Comparison of ENCODE assay signal across 20 mouse cellular contexts in genomic region chr1:120100456-120101226, GRCm38 (mm10). TPM values are rescaled to one million over a fixed set of nuclear protein-coding genes. Genes with fewer than 3 reads are reported as not detected.
A peak's percentile ranks its signal among the peaks of the same experiment; 100 is the strongest.
DNase-seq lines count a peak whose midpoint lies in the region; ATAC-seq and TF ChIP-seq lines count a peak whose summit lies in the region.
"Had no signal": no experiment of that assay in that cellular context is flagged by ENCODE, and none has a peak within 500 bp of the region (broad histone marks: within the 10 kb centered on the region; RNA-seq: fewer than 3 reads in every experiment).

No protein-coding gene starts in this region.

- no peaks in the 10 kb centered on the region for H3K27me3 ChIP-seq in liver, embryonic 16.5 days (ENCODE audit: control insufficient read depth, insufficient read depth, low read depth, low read length)
- H3K27me3 ChIP-seq in liver, embryonic 12.5 days (replicated peaks) = peaks cover 4% of the 10 kb centered on the region; the same call in 1 of the 2 replicates
- H3K27me3 ChIP-seq in liver, postnatal 0 days (ENCODE audit: insufficient read depth, low read length) = no peaks in the 10 kb centered on the region
- H3K27me3 ChIP-seq in hindbrain, postnatal 0 days (ENCODE audit: insufficient read depth, low read length) = no peaks in the 10 kb centered on the region
- H3K27me3 ChIP-seq: midbrain, embryonic 12.5 days; stomach, embryonic 15.5 days had no signal

- H3K4me1 ChIP-seq in liver, embryonic 16.5 days (ENCODE audit: control insufficient read depth, low read depth, low read length) = peaks cover 2% of the 10 kb centered on the region
- peaks cover 5% of the 10 kb centered on the region; the same call in 1 of the 2 replicates for H3K4me1 ChIP-seq in liver, embryonic 12.5 days
- peaks cover 7% of the 10 kb centered on the region for H3K4me1 ChIP-seq in liver, postnatal 0 days (ENCODE audit: insufficient read depth)
- H3K4me1 ChIP-seq in hindbrain, postnatal 0 days (ENCODE audit: insufficient read depth, low read length) = no peaks in the 10 kb centered on the region
- H3K4me1 ChIP-seq: embryonic facial prominence, embryonic 10.5 days; heart, embryonic 10.5 days; midbrain, embryonic 12.5 days; stomach, embryonic 15.5 days had no signal

- no peak overlapping the region for H3K4me3 ChIP-seq in liver, embryonic 16.5 days (ENCODE audit: low read depth, low read length)
- no peak overlapping the region for H3K4me3 ChIP-seq in liver, embryonic 12.5 days
- H3K4me3 ChIP-seq in liver, postnatal 0 days (ENCODE audit: low read depth, low read length) = no peak overlapping the region
- H3K4me3 ChIP-seq in hindbrain, postnatal 0 days (ENCODE audit: low read length) = no peak overlapping the region
- H3K4me3 ChIP-seq: embryonic facial prominence, embryonic 10.5 days; erythroblast, embryonic 14.5 days; heart, embryonic 10.5 days; midbrain, embryonic 12.5 days; stomach, embryonic 15.5 days had no signal

- H3K4me2 ChIP-seq in liver, embryonic 16.5 days (ENCODE audit: low read depth, low read length) = no peak overlapping the region
- no peak overlapping the region for H3K4me2 ChIP-seq in liver, embryonic 12.5 days
- H3K4me2 ChIP-seq in liver, postnatal 0 days (ENCODE audit: low read depth, low read length) = no peak overlapping the region
- H3K4me2 ChIP-seq in hindbrain, postnatal 0 days (ENCODE audit: low read depth, low read length) = no peak overlapping the region
- H3K4me2 ChIP-seq: midbrain, embryonic 12.5 days; stomach, embryonic 15.5 days had no signal

- H3K9ac ChIP-seq in liver, embryonic 16.5 days (ENCODE audit: low read depth, low read length) = no peak overlapping the region
- no peak overlapping the region for H3K9ac ChIP-seq in liver, embryonic 12.5 days
- H3K9ac ChIP-seq in liver, postnatal 0 days (replicated peaks) = no peak overlapping the region
- no peak overlapping the region for H3K9ac ChIP-seq in hindbrain, postnatal 0 days (replicated peaks; ENCODE audit: low read length)
- H3K9ac ChIP-seq: liver, embryonic 14.5 days; midbrain, embryonic 12.5 days; stomach, embryonic 15.5 days had no signal

- DNase-seq in adrenal gland, postnatal 10 days = peak; percentile 54
- DNase-seq in adrenal gland, adult 8-10 months = no peak
- DNase-seq in liver, postnatal 0 days = peak; percentile 74
- DNase-seq in hindbrain, postnatal 0 days (ENCODE audit: low spot score) = no peak
- DNase-seq in cerebellum, postnatal 4 days (ENCODE audit: low spot score in 2 of 2) = no peak
- DNase-seq: cerebellum, postnatal 10 days; gastrocnemius, postnatal 14 days; right cerebral cortex, adult 18-20 months; spleen, adult 18-20 months; thymus, postnatal 14 days had no signal

- peak; percentile 62 for ATAC-seq in liver, embryonic 16.5 days (ENCODE audit: low read depth)
- no peak for ATAC-seq in liver, embryonic 12.5 days
- peak; percentile 86 for ATAC-seq in liver, postnatal 0 days
- peak; percentile 74 for ATAC-seq in megakaryocyte progenitor cell, adult 5-6 weeks (replicated peaks; ENCODE audit: poor library complexity)
- ATAC-seq in hindbrain, postnatal 0 days = no peak
- ATAC-seq: hindbrain, embryonic 16.5 days had no signal

- H3K9me3 ChIP-seq in liver, embryonic 16.5 days (replicated peaks; ENCODE audit: control insufficient read depth, low read length) = no peaks in the 10 kb centered on the region
- H3K9me3 ChIP-seq in liver, embryonic 12.5 days (replicated peaks) = no peaks in the 10 kb centered on the region
- no peaks in the 10 kb centered on the region for H3K9me3 ChIP-seq in liver, postnatal 0 days (ENCODE audit: low read length)
- no peaks in the 10 kb centered on the region for H3K9me3 ChIP-seq in hindbrain, postnatal 0 days (ENCODE audit: low read length)
- H3K9me3 ChIP-seq: embryonic facial prominence, embryonic 10.5 days; heart, embryonic 10.5 days; midbrain, embryonic 12.5 days; stomach, embryonic 15.5 days had no signal

- 58% methylated on average over 8 of the region's 8 CpGs for WGBS in liver, embryonic 16.5 days (ENCODE audit: insufficient replicate concordance)
- 68% methylated on average over 8 of the region's 8 CpGs for WGBS in liver, embryonic 12.5 days (ENCODE audit: insufficient replicate concordance)
- 60% methylated on average over 8 of the region's 8 CpGs for WGBS in liver, postnatal 0 days (ENCODE audit: insufficient replicate concordance)
- 81% methylated on average over 8 of the region's 8 CpGs for WGBS in hindbrain, postnatal 0 days

- no peaks in the 10 kb centered on the region for H3K36me3 ChIP-seq in liver, embryonic 16.5 days (ENCODE audit: control insufficient read depth, insufficient read depth)
- no peaks in the 10 kb centered on the region for H3K36me3 ChIP-seq in liver, embryonic 12.5 days
- no peaks in the 10 kb centered on the region for H3K36me3 ChIP-seq in liver, postnatal 0 days (replicated peaks; ENCODE audit: insufficient read depth, low read length)
- H3K36me3 ChIP-seq in hindbrain, postnatal 0 days (ENCODE audit: insufficient read depth, low read length) = no peaks in the 10 kb centered on the region
- H3K36me3 ChIP-seq: embryonic facial prominence, embryonic 10.5 days; heart, embryonic 10.5 days; midbrain, embryonic 12.5 days; stomach, embryonic 15.5 days had no signal

- no peak for TF ChIP-seq CTCF in liver, postnatal 0 days (IDR thresholded peaks at IDR 0.05; ENCODE audit: low read depth)
- no peak for TF ChIP-seq CTCF in hindbrain, postnatal 0 days (IDR thresholded peaks at IDR 0.05; ENCODE audit: low read depth)

- TF ChIP-seq EP300 in liver, postnatal 0 days (IDR thresholded peaks at IDR 0.05; ENCODE audit: low read depth) = peak; percentile 75

- H3K27ac ChIP-seq in liver, embryonic 16.5 days (ENCODE audit: low read length) = no peak overlapping the region
- no peak overlapping the region for H3K27ac ChIP-seq in liver, embryonic 12.5 days
- peak overlapping the region; percentile 44 for H3K27ac ChIP-seq in liver, postnatal 0 days (ENCODE audit: low read depth)
- no peak overlapping the region for H3K27ac ChIP-seq in hindbrain, postnatal 0 days
- H3K27ac ChIP-seq: embryonic facial prominence, embryonic 10.5 days; heart, embryonic 10.5 days; liver, embryonic 14.5 days; midbrain, embryonic 12.5 days; stomach, embryonic 15.5 days had no signal

RNA-seq across cellular contexts. Expression of gene Dbi, which starts 20.2 kb away (rescaled TPM):
- total RNA-seq in adrenal gland, postnatal 10 days (2021) = 1,000 to 10,000 TPM; 1,131 to 1,191 TPM
- 100 to 1,000 TPM; 667 to 804 (median 753) TPM for total RNA-seq in adrenal gland, adult 8-10 months (2022)
- 1,140 and 1,165 TPM in 2 replicates for polyA plus RNA-seq in liver, embryonic 16.5 days (2015; fragmentation: Nextera tagmentation; extraction: Ambion mirVana)
- 470 and 475 TPM in 2 replicates for polyA plus RNA-seq in liver, embryonic 12.5 days (2016; fragmentation: Nextera tagmentation; extraction: Ambion mirVana)
- polyA plus RNA-seq in liver, postnatal 0 days (2015; fragmentation: Nextera tagmentation; extraction: Ambion mirVana) = 2,261 and 2,342 TPM in 2 replicates
- total RNA-seq in megakaryocyte progenitor cell, adult 5-6 weeks (2015) = 344 and 366 TPM in 2 replicates
- 314 and 346 TPM in 2 replicates for total RNA-seq in megakaryocyte progenitor cell, adult 5-6 weeks (2017)
- 529 and 602 TPM in 2 replicates for total RNA-seq in hindbrain, postnatal 0 days (2014; rRNA removed)
- 2,773 and 3,206 TPM in 2 replicates for polyA plus RNA-seq in hindbrain, postnatal 0 days (2015; fragmentation: Nextera tagmentation; extraction: Ambion mirVana)

RNA-seq across cellular contexts. Expression of gene 3110009E18Rik, which starts 20.3 kb away (rescaled TPM):
- 10 to 100 TPM in 1 of 2 experiments, 1 to 10 TPM in 1; 9.9 to 12.4 TPM for total RNA-seq in adrenal gland, postnatal 10 days (2021)
- 10 to 100 TPM in 3 of 4 experiments, 1 to 10 TPM in 1; 8.8 to 14.1 (median 11.2) TPM for total RNA-seq in adrenal gland, adult 8-10 months (2022)
- polyA plus RNA-seq in liver, embryonic 16.5 days (2015; fragmentation: Nextera tagmentation; extraction: Ambion mirVana) = 4.8 and 6.5 TPM in 2 replicates
- 12.8 and 14.3 TPM in 2 replicates for polyA plus RNA-seq in liver, embryonic 12.5 days (2016; fragmentation: Nextera tagmentation; extraction: Ambion mirVana)
- 5.1 and 5.5 TPM in 2 replicates for polyA plus RNA-seq in liver, postnatal 0 days (2015; fragmentation: Nextera tagmentation; extraction: Ambion mirVana)
- 12.3 and 13.0 TPM in 2 replicates for total RNA-seq in megakaryocyte progenitor cell, adult 5-6 weeks (2015)
- total RNA-seq in megakaryocyte progenitor cell, adult 5-6 weeks (2017) = 2.4 and 11.5 TPM in 2 replicates
- 2.2 and 2.5 TPM in 2 replicates for total RNA-seq in hindbrain, postnatal 0 days (2014; rRNA removed)
- polyA plus RNA-seq in hindbrain, postnatal 0 days (2015; fragmentation: Nextera tagmentation; extraction: Ambion mirVana) = 10.7 and 15.2 TPM in 2 replicates
- polyA plus RNA-seq: erythroblast, embryonic 14.5 days had no signal

RNA-seq across cellular contexts. Expression of gene Tmem37, which starts 26.8 kb away (rescaled TPM):
- 10 to 100 TPM; 24.6 to 25.8 TPM for total RNA-seq in adrenal gland, postnatal 10 days (2021)
- total RNA-seq in adrenal gland, adult 8-10 months (2022) = 10 to 100 TPM in 2 of 4 experiments, 1 to 10 TPM in 2; 8.7 to 21.2 (median 14.5) TPM
- 89.2 and 94.7 TPM in 2 replicates for polyA plus RNA-seq in liver, embryonic 16.5 days (2015; fragmentation: Nextera tagmentation; extraction: Ambion mirVana)
- polyA plus RNA-seq in liver, embryonic 12.5 days (2016; fragmentation: Nextera tagmentation; extraction: Ambion mirVana) = 37.0 and 37.6 TPM in 2 replicates
- 194 and 201 TPM in 2 replicates for polyA plus RNA-seq in liver, postnatal 0 days (2015; fragmentation: Nextera tagmentation; extraction: Ambion mirVana)
- 0.12 TPM in 1 of 2 replicates, not detected in the other for total RNA-seq in megakaryocyte progenitor cell, adult 5-6 weeks (2015)
- total RNA-seq in megakaryocyte progenitor cell, adult 5-6 weeks (2017) = 0.46 TPM in 1 of 2 replicates, not detected in the other
- total RNA-seq in hindbrain, postnatal 0 days (2014; rRNA removed) = 2.9 and 3.8 TPM in 2 replicates
- 9.1 and 9.4 TPM in 2 replicates for polyA plus RNA-seq in hindbrain, postnatal 0 days (2015; fragmentation: Nextera tagmentation; extraction: Ambion mirVana)

Comparison
In these comparisons a context has a peak if more than half of its experiments do, and no peak if none do; other contexts are left out.
1. DNase-seq: peak in adrenal gland, postnatal 10 days (single experiment) and liver, postnatal 0 days (single experiment); none in adrenal gland, adult 8-10 months (single experiment), hindbrain, postnatal 0 days (single experiment) and cerebellum, postnatal 4 days (0 of 2).
2. ATAC-seq: peak in liver, embryonic 16.5 days (single experiment), liver, postnatal 0 days (single experiment) and megakaryocyte progenitor cell, adult 5-6 weeks (single experiment); none in liver, embryonic 12.5 days (single experiment) and hindbrain, postnatal 0 days (single experiment).